Mouse (Mus musculus): ENCODE measurements around the gene Rnase2b. TPM values are rescaled to one million over a fixed set of nuclear protein-coding genes. Genes with fewer than 3 reads are reported as not detected.

The Rnase2b gene
- 0.10 and 0.35 TPM in 2 replicates for polyA plus RNA-seq (2012; rRNA removed)

DNA sequence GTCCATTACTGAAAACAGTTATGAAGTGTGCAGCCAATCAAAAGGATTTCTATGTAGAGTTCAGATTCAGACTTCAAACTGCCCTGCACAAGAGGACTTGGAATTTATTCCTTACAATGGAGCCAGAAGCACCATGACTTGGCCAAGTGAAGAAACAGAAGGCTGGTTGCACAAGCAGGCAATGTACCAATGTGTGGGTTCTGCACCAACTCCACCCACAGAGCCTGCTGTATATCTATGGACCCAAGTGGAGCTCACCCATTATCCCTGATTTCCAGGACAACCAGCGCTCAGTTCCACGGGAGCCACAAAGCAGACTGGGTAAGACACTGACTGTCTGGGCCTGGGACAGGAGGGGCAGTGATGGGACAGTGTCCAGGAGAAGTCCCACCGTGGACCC, at the start of gene Rnase2b:
Gene Rnase2b, plus strand, starts transcription at position 285 of the 400 bp plus-strand sequence.

DNA sequence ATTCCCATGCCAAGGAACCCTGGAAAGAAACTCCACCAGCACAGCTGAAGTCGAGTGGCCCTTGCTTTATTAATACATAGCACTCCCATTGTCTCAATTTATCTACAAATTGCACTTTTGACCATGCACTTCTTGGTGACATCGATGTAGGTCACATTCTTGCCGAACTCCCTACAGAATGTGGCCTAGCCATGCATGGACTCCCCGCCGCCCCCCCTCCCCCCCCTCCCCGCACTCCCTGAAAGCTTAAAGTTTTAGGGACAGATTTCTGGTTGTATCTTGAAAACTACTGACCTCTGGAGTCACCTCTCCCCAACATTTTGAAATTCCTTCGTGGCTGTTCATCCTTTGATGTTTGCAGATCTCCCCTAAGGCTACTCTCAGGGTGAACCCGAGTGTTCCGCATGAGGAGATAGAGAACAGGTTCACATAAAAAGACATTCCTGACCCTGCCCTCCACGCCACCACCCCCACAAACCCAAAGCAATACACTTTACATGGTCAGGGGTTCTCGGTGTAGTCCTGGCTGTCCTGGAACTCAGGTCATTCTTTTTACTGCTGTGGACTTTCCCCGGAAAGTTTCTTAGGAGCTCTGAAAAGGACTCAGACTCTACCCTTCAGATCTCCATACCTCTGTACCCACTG, 48.0 kb upstream of the Rnase2b start, which contains the start of gene Eddm3b:
Gene Eddm3b, plus strand, starts transcription at position 511 of the 645 bp plus-strand sequence.

DNA sequence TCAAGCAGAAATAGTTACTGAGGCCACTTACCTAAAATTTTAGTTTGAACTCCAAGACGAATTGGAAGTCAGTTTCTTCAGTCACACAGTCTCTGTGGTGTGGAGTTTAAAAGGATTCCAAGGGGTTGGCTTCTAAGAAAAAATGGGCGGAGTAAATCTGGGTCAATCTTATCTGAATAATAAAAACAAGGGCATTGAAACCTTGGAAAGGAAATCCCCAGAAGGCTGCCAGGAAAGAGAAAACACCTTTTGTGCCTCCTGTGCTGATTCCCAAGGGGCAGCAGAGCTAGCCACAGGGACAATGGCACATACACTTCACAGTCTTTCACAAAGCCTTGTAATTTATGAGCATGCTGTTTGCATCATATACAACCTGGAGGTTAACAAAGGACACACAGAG, 15.4 kb upstream of the Rnase2b start, which contains the start of gene Rnase1:
Gene Rnase1, minus strand, starts transcription at position 101 of the 400 bp plus-strand sequence.

DNA sequence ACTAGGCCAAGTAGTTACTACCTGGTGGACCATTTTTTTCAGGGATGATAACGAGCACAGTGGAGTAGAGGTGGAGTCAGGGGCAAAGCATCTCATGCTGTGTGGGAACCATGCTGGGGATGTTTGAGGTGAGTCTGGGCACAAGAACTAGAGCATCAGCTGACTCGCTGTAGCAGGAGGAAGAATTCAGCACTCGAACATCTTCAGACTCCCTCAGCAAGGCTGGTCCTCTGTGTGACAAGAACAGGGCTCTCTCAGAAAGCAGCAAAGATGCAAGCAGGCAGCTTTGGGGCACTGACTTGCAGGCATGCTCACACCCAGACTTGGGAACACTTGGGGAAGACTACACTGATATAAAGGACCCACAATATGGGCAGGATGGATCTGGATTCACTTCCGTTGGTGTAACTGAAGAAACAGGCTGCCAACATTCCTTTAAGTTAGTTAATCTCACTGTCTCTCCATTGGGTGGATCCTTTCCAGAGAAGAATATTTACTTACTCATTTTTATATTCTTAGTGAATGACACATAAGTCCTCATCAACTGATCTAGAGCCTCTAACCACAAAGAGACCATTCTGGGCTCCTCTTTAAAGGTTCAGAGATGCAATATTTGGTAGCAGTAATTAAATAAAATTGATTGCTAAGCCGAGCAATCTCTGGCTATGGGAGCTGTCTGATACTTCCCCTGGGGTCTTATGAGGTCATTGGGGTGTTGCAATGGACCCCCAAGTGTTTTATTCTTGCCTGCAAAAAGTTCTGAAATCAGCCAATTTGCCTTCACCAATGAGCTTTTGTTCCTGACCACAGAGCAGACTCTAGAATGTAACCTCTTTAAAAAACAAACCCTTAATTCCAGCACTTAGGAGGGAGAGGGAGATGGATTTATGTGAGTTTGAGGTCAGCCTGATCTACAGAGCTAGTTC, 37.3 kb downstream of the Rnase2b start, which contains the start of gene Ang2:
Gene Ang2, minus strand, starts transcription at position 51 of the 926 bp plus-strand sequence.

DNA sequence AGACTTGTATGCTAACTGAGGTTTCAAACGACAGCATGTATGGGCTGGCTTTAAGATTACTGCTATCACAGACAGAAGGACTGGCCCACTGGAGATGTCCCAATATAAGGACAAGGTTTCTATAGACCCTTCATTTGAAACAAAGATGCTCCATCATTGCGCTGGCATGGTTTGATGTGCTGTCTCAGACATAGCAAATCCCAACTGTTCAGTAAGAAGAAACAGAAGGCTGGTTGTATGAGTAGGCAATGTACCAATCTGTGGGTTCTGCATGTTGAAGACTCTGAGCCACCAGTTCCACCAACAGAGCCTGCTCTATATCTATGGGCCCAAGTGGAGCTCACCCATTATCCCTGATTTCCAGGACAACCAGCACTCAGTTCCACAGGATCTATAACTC, 41.1 kb downstream of the Rnase2b start, which contains the start of gene Ear14:
Gene Ear14, plus strand, starts transcription at position 277 of the 400 bp plus-strand sequence.

Other genes starting within 250 kb of the Rnase2b start
- gene Osgep, start 237.4 kb upstream of the Rnase2b start, polyA plus RNA-seq (2012; rRNA removed): 37.8 and 96.3 TPM in 2 replicates
- 7.8 and 10.9 TPM in 2 replicates for gene Apex1, start 237.3 kb upstream of the Rnase2b start, polyA plus RNA-seq (2012; rRNA removed)
- 27.9 and 42.4 TPM in 2 replicates for gene Pip4p1, start 231.4 kb upstream of the Rnase2b start, polyA plus RNA-seq (2012; rRNA removed)
- 6.5 and 7.3 TPM in 2 replicates for gene Pnp, start 231.2 kb upstream of the Rnase2b start, polyA plus RNA-seq (2012; rRNA removed)
- gene Gm49342, start 217.7 kb upstream of the Rnase2b start, polyA plus RNA-seq (2012; rRNA removed): not detected in 2 replicates
- 0.14 TPM in 1 of 2 replicates, not detected in the other for gene Pnp2, start 206.3 kb upstream of the Rnase2b start, polyA plus RNA-seq (2012; rRNA removed)
- 0.40 TPM in 1 of 2 replicates, not detected in the other for gene Rnase10, start 154.5 kb upstream of the Rnase2b start, polyA plus RNA-seq (2012; rRNA removed)
- gene Rnase9, start 120.4 kb upstream of the Rnase2b start, polyA plus RNA-seq (2012; rRNA removed): 0.19 TPM in 1 of 2 replicates, not detected in the other
- not detected in 2 replicates for gene Rnase11, start 112.1 kb upstream of the Rnase2b start, polyA plus RNA-seq (2012; rRNA removed)
- 0.28 TPM in 1 of 2 replicates, not detected in the other for gene Rnase12, start 104.6 kb upstream of the Rnase2b start, polyA plus RNA-seq (2012; rRNA removed)
- gene Olfr750, start 87.8 kb upstream of the Rnase2b start, polyA plus RNA-seq (2012; rRNA removed): not detected in 2 replicates
- gene Rnase4, start 71.2 kb upstream of the Rnase2b start, polyA plus RNA-seq (2012; rRNA removed): 79.4 and 84.2 TPM in 2 replicates
- 19.2 and 19.3 TPM in 2 replicates for gene Ang, start 71.1 kb upstream of the Rnase2b start, polyA plus RNA-seq (2012; rRNA removed)
- 0.06 TPM in 1 of 2 replicates, not detected in the other for gene Eddm3b, start 47.8 kb upstream of the Rnase2b start, polyA plus RNA-seq (2012; rRNA removed)
- gene Rnase6, start 38.4 kb upstream of the Rnase2b start, polyA plus RNA-seq (2012; rRNA removed): 0.44 and 1.2 TPM in 2 replicates
- gene Rnase1, start 15.5 kb upstream of the Rnase2b start, polyA plus RNA-seq (2012; rRNA removed): 13.9 and 17.8 TPM in 2 replicates
- gene Ang2, start 36.9 kb downstream of the Rnase2b start, polyA plus RNA-seq (2012; rRNA removed): not detected in 2 replicates
- gene Ear14, start 41.1 kb downstream of the Rnase2b start, polyA plus RNA-seq (2012; rRNA removed): not detected in 2 replicates
- gene Rnase2a, start 93.9 kb downstream of the Rnase2b start, polyA plus RNA-seq (2012; rRNA removed): 2.3 and 9.4 TPM in 2 replicates
- not detected in 2 replicates for gene Gm7247, start 199.5 kb downstream of the Rnase2b start, polyA plus RNA-seq (2012; rRNA removed)
- not detected in 2 replicates for gene Vmn2r88, start 248.6 kb downstream of the Rnase2b start, polyA plus RNA-seq (2012; rRNA removed)